Mouse (Mus musculus) ES-CJ7 (cell line): ENCODE measurements at regions not wholly inside any gene's neighbourhood (a gene's known extent, or its start where the extent isn't known, plus 50 kb on each side); places are given as distances from the start of the nearest gene placed in this dataset.

Source experiments
- DNase-seq: peaks from one replicate; pipeline ENCODE4 v3.0.0; 2011; ENCODE audit warnings: low read depth, low spot score

DNA sequence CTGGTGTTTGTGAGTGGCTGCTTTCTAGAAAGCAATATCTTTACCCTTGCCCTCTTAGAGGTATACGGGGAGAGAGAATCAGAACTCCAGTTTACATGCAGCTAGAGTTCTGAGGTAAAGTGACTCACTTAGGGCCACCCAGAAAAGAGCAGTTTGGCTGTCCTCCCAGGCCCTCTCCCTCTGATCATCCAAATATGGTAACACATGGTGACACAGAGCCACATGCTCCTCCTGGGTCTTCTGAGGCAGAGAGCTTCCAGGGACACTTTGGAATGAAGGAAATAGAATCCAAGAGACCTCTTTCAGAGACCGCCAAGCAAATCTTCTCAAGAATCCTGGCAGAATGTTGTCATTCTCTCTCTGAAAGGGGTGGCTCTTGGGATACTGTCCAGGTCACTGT, 1338.7 kb upstream of the A1bg start:
- no peak for DNase-seq

DNA sequence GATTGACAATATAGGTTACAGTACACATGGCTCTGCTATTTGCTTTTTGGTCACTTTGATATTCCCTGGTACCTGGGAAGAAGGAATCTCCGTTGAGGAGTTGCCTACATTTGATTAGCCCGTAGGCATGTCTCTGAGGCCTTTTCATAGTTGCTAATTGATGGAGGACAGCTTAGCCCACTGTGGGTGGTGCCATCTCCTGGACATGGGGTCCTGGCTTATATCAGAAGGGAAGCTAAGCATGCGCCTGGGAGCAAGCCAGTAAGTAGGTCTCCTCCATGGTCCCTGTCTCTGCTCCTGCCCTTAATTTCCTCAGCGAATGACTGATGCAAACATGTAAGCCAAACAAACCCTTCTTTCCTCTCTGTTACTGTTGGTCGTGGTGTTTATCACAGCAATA, 1335.8 kb upstream of the A1bg start:
- DNase-seq = no peak

DNA sequence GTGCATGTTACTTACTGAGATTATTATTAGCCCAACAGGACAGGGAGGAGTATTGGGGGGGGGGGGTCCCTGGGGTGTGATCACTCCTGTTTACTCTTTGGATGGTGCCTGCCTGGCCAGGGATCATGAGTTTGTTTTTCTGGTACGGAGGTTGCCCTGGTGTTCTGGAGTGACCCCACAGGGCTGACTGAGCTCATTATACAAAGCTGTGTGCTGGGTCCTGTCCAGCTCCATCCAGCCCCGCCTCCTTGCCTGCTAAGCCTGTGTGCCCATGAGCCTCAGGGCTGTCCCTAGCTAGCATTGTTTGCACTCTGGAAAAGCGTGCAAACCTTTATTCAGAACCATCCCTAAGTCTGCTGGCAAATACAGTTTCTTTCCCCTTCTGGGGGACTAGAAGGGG, 1335.1 kb upstream of the A1bg start:
- DNase-seq = no peak

DNA sequence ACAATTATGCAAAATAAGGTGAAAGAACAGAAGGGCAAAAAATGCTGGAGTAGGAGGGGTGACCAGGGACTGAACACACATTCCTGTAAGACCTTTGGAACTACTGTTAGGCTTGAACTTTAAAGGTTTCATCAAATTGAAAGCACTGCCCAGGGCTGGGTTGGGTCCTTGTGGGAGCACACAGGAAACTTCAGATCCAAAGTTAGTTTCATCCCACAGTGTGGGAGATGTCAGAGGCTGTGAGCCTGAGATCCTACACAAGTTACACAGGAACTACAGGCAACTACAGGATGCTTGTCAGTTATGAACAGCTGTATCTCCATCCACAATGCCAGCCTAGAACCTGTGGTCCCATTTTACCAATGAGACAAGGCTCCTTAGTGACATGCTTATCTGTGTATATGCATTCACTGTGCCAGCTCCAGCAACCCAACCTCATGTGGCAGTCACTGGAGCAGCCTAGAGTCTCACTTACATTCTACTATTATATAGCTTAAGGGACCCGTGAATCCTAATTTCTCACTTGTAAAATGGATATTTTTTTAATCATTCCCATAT, 1334.4 kb upstream of the A1bg start:
- no peak for DNase-seq

DNA sequence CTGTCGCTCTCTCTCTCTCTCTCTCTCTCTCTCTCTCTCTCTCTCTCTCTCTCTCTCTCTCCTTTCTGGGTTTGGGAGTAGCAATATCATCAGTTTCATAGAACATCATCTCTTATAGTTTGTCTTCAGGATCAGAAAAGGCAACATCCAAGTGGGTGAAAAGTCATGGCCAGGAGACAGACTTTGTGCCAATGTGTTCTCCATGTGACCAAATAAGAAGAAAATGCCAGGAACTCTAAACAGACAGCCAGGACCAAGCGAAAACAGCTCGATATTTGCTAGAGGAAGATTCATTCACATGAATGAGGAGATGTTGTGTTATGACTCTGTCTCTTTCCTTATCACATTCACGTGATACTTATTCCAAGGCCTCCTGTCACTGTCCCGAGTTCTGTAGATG, 1332.8 kb upstream of the A1bg start:
- DNase-seq = no peak

DNA sequence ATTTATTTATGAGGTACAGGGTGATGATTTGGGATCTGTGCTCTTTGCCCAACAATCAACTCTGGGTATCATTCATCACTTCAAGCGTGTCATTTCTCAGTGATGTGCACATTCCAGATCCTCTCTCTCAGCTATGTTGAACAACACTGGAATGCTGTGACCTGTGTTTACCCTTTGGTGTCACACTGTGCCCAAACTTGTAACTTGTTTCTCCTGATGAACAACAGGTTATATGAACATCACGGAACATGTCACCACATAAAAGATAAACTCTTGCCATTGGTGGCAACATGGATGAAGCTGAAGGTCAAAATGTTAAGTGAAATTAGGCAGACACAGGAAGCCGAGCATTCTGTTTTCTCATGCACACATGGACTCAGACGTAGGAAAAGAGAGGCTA, 1330.9 kb upstream of the A1bg start:
- no peak for DNase-seq

DNA sequence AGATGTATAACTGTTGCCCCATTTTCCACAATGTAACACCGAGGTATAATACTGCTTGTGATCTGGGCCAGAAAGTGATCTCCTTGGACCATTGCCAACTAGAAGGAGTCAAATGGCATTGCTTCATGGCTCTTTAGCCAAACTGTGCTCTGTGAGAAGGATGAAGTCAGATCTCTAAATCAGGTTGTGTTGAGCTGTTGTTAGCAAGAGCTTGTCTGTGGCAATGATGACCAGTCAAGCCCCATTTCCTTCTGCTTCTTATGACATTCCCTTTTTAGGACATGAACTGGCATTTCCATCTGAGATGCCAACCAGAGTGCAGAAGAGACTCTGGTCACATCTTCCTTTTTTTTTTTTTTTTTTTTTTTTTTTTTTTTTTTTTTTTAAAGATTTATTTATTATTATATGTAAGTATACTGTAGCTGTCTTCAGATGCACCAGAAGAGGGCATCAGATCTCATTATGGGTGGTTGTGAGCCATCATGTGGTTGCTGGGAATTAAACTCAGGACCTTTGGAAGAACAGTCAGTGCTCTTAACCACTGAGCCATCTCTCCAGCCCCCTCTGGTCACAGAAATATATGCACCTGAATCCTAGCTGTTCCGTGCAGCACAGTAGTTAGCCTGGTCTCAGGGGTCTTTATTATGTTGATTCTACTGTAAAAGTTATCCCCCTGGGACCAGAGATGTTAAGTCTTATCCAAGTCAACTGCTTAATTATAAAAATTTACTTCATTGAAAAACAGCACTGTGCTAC, 1329.4 kb upstream of the A1bg start:
- DNase-seq = peak; percentile 24

DNA sequence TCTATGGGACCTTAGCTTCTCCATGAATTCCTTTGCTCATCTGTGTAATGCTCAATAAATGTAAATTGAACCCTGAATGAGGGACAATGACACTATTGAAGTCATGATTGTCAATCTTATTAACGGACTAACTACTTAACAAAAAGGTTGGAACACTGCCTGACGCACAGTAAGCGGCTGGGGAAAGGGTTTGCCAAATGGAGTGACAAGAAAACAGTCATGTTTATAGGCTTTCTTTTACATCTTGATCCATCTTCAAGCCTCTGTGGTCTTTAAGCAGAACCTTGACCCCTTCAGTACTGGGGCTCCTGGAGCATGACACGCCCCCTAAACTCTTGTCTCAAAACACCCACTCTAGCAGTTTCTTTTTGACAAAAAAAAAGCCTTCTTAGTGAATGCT, 1326.6 kb upstream of the A1bg start:
- DNase-seq = no peak

DNA sequence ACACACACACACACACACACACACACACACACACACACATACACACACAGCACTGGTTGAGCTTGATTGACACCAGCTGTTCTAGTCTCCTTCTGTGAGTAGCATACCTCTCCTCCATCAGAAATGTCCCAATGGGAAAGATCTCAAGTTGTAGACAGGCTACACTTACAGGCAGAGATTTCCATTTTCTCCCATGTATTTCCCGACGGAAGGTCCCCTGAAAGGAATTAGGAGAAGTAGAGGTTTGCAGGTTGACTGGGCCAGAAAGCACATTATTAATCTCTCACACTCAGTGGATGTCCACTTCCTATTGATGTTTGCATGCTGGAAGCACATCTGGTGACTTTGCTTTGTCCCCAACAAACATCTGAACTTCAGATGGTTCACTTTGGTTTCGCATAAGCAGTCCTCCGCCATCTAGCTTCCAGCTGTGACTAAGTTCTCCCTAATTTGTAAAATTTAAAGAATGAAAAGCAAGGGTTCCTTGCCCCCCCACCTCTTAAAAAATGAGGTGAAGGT, 1323.8 kb upstream of the A1bg start:
- no peak for DNase-seq

DNA sequence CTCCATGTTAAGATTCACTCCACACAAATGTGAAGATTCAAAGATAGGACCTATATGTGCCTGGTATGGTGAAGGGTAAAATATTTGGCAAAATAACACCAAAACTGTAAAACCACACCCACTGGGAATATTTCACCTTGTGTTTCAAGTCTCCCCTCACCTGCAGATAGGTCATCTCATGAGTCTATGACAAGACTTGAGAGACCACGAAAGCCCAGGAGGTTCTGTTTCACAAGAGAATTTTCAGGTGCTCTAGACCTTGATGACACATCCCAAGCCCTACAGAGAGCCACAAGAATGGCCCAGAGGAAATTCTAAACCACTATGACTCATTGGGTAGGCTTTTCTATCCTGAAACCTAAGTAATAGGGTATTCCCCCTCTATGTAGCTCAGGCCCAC, 1322.4 kb upstream of the A1bg start:
- no peak for DNase-seq

DNA sequence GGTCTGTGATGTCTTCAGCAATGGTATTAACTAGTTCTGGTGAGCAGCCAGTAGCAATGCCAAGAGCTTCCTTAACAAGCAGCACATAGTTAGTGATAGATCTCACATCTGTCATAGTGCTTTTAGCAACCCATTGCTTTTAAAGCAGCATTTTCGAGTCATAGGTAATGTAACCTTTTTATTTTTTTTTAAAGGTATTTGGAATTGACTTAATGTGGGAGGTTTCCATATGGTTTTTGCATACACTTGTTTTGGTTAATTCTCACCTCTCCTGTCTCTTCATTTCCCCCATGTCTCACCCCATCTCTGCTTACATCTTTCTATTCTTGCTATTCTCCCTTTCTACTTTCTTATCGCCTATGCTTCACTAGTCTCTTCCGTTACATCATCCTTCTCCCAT, 1322.0 kb upstream of the A1bg start:
- no peak for DNase-seq

DNA sequence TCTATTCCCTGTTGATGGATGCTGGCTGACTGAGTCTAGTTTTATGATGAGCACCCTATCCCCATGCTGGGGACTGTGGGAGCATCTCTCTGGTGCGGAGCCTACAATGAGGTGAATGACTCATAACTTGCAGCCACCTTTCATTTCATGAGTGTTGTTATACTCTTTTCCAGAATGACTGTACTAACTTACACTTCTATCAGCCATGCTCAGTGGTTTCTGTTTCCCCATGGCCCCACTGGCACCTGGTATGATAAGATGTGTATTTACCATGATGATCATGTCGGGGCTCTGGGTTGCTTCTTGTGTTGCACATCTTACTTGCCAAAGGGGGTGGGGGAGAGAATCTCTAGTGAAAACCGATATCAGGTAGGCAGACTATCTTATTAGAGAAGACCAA, 1317.2 kb upstream of the A1bg start:
- DNase-seq = no peak

DNA sequence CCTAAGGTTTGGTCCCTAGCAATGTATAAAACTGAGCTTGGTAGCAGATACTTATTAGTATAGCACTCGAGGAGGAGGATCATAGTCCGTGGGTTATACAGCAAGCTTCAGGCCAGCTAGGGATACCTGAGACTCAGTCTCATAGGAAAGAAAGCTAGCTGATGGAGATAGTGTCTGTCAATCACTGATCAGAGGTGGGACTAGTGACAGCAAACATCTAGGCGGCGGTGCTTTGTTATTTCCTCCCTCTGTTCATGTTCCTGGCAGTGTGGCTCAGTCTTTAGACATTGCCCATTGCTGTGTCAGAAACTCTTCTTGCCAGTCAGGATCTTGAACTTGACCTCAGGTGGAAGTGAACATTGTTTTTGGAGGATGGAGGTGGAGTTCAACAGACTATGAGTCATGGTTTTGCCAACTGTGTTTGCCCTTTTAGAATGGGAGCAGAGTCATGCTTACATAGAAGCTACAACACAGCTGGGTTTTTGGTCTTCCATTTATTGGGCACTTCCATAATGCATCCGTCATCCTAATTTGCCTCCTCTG, 1315.8 kb upstream of the A1bg start:
- DNase-seq = no peak

DNA sequence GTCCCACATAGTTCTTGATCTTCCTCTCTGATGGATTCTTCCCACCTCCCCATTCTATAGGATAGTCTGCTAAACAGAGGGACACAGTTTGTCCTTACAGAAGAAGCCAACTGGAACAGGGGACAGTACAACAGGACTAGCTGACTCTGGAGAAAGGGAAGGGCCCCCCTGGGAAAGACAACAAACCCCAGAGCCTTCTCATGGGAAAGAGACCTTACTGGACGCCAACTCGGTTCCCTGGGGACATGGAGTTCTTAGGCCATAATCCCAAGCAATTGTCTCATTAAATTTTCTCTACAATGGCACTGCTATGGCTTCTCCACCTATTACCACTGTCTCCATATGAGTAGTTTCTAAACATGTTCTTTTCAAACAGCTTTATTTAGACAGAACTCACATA, 1313.2 kb upstream of the A1bg start:
- DNase-seq = no peak

DNA sequence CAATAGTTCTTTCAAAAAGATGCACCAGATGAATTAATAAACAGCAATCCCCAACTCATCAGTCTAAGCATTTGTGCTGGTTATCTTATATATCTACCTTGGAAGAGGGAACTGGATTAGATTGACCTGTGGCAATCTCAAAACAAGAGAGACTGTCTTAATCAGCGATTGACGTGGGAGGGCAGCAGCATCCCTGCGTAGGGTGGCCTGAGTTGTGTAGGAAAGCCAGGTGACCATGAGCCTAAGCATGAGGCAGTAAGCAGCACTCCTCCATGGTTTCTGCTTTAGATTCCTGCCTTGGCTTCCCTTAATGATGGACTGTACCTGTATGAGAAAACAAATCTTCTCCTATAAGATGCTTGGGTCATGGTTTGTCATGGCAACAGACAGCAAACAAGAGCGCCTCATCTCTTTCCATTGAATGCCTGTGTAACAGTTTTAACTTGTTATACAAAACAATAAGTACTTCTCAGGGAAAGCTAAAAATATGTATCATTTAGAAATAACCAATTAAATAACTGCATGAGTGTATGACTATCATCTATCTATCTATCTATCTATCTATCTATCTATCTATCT, 1311.5 kb upstream of the A1bg start:
- DNase-seq = no peak

DNA sequence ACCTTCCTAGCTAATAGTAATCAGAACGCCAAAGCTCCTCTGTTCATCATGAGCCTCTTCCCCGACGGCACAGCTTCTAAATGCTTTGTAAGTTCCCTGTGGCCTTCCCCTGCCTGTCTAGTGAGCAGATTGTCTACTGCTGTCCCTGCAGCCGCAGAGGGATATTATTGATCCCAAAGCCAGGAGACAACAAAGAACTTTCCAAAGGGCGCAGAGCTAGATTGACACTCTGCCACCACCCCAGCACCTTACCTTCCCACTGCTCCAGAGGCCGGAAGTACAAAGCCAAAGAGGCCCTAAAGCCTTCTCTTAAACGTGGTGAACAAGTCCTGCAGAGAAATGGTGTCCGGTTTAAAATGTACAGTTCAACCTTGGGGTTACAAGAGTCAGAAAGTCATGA, 1310.3 kb upstream of the A1bg start:
- no peak for DNase-seq

DNA sequence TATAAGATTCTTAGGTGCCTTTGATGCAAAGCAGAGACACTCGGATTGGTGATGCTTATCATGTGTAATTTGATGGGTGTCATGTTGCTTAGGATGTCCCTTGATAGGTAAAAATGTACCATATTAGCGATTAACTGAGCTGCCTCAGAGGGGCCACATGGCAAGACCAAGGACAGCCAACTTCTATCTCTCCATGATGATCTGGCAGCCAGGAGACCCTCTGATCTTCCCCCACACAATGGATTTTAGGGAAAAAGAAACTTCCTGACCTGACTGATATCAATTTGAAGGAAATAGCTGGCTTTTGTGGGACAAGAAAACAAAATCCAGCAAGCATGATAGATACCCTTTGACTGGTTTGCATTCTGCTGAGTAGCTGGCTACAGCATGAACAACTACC, 1308.9 kb upstream of the A1bg start:
- DNase-seq = no peak

DNA sequence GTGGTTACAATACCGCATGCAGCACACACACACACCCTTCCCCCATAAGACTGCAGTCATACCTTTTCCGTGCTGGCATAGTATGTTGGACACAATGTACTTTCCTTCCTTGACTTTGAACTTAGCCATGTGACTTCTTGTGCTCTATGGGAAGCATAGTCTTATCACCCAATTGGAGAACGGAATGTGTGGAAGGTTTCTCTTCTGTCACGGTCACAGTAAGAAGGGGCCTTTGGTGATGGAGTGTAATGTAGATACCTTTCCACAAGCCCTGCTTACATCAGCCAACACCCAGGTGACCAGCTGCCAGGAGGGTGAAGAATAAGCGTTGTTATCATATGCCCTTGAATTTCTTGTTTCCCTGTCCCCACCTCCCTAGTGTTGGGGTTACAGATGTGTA, 1308.0 kb upstream of the A1bg start:
- DNase-seq = no peak

DNA sequence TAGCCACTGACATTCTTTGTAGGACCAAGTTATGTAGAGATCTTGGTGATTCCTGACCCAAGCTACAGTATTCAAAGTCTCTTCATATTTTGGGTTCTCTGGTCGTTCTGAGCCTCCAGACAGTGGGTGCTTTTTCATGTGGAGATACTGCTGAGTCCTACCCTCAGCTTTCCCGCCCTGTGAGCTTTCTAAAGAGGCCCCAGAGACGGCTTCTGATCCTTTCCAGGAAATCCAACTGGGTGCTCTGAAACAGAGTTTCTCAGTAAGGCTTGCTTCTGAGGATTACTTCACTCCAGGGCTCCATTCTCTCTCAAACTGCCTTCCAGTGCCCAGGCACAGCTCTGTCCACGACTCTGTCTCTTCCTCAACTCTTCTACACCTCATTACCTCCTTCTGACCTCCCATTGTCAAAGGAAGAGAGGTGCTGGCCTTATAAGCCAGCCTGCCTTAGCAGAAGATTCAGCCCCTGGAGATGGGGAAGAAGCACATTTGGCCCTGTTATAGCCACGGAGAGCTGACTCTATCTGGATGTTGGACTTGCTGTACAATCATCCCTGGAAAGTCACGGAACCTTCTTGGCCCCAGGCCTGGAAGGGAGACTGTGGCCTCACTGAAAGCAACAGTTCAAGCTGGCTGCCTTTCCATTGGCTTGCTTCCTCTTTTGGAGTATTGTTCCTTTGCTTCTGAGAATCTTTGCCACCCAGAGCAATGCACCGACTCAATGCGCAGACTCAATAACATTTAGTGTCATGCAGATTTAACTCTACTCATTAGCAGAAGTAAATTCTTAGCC, 1306.9 kb upstream of the A1bg start:
- no peak for DNase-seq

DNA sequence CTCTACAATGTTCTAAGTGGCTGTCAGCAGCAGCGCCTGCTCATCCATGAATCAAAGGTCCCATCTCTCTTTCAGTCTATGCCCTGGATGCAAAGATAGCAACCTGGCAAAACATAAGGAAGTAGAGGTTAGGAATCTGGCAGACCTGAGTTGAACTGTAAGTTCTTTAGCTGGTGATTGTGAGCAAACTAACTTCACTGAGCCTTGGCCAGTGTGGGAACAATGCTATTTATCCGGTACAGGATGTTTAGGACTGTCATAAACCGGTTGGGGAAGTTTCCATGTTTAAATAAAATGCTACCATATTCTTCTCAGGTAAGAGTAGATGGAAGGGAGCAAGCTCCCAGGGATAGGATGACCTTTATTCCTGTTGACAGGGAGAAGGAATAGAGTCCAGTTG, 1306.2 kb upstream of the A1bg start:
- no peak for DNase-seq

DNA sequence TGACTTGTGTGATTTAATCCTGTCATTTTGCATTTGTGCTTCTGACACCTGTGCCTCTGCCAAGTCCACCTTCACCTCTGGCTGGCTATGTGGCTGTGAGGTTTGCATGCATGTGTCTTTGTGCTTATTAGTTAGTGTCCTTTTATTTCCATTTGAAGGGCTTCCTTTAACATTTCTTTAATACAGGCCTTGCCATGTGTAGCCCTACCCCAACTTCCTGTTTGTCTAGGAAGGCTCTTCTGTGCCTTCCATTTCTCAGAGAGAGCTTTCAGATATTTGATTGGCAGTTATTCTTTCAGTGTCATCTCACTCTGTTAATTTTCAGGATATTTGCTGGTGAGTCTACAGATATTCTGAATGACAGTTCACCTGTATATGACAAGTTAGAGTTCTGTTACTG, 1302.0 kb upstream of the A1bg start:
- no peak for DNase-seq

DNA sequence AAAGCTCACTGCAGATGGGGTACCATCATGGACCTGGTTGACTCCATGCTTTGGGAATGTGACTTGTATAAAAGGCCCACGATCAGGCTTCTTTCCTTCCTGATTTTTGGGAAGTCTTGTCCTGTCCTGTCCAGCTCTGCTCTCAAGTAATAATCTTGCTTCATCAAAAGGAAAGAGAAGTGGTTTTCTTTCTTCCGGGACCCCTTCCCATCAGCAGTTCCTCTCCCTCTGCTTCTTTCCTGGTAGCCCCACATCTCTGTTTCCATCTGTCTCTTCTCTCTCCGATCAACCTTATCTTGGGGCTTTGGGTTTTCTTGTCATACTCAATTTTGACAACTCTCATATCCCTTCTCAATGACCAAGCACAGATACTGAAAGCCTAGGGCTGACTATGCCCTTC, 1301.4 kb upstream of the A1bg start:
- no peak for DNase-seq
